Mouse (Mus musculus) forebrain, embryonic 11.5 days (tissue): ENCODE results near the gene Hck. TPM values are rescaled to one million over a fixed set of nuclear protein-coding genes. Genes with fewer than 3 reads are reported as not detected.

Experiments
- ATAC-seq: fragments of 200-750 bp; cut with Nextera tagmentation; replicated peaks from 2 replicates; pipeline ENCODE4 v1.8.0; 2017; ENCODE audit warnings: moderate TSS enrichment; ENCODE audit not compliant: low FRiP score
- DNase-seq: peaks from one replicate; pipeline ENCODE4 v3.0.0-alpha.2; 2017; ENCODE audit warnings: low spot score
- H3K27ac ChIP-seq: fragments of 300-500 bp; sonication (generic); 2 replicates; pipeline ENCODE4 v1.5.1; 2014; ENCODE audit warnings: low read depth, low read length
- H3K27me3 ChIP-seq: fragments of 300-500 bp; sonication (generic); 2 replicates; pipeline ENCODE4 v1.6.1; 2014; ENCODE audit warnings: mild to moderate bottlenecking, low read length, mixed read lengths; ENCODE audit not compliant: control insufficient read depth, insufficient read depth
- H3K36me3 ChIP-seq: fragments of 300-500 bp; sonication (generic); 2 replicates; pipeline ENCODE4 v1.6.1; 2014; ENCODE audit warnings: mild to moderate bottlenecking, low read length, moderate library complexity, mixed read lengths; ENCODE audit not compliant: control insufficient read depth, insufficient read depth
- H3K4me1 ChIP-seq: fragments of 300-500 bp; sonication (generic); replicated peaks from 2 replicates; pipeline ENCODE4 v1.6.1; 2014; ENCODE audit warnings: low read length, mixed read lengths; ENCODE audit not compliant: control insufficient read depth, insufficient read depth
- H3K4me2 ChIP-seq: fragments of 300-500 bp; sonication (generic); 2 replicates; pipeline ENCODE4 v1.6.1; 2014; ENCODE audit warnings: low read depth, mild to moderate bottlenecking, low read length, moderate library complexity, mixed read lengths; ENCODE audit not compliant: severe bottlenecking
- H3K4me3 ChIP-seq: fragments of 300-500 bp; sonication (generic); 2 replicates; pipeline ENCODE4 v1.5.1; 2014; ENCODE audit warnings: low read depth, low read length
- H3K9ac ChIP-seq: fragments of 300-500 bp; sonication (generic); 2 replicates; pipeline ENCODE4 v1.6.1; 2014; ENCODE audit warnings: low read length
- H3K9me3 ChIP-seq: fragments of 300-500 bp; sonication (generic); 2 replicates; pipeline ENCODE4 v1.6.1; 2016; ENCODE audit warnings: low read length, mixed read lengths; ENCODE audit not compliant: control insufficient read depth
- WGBS: fragments of 180-500 bp; shearing (Covaris S2); extraction: QIAGEN DNeasy Blood & Tissue Kit; methylation state at CpG from one replicate; pipeline ENCODE4 v1.1.7; 2014; 5-methylcytosine and 5-hydroxymethylcytosine counted together
- polyA plus RNA-seq: library from polyadenylated mRNA; unstranded; fragments of >200 nt; fragmentation: Nextera tagmentation; extraction: Ambion mirVana; gene quantifications from 2 replicates; pipeline ENCODE4 v1.2.1, GENCODE M21; 2014

Gene Hck
- polyA plus RNA-seq, 1 experiment from 2014 or later: 1.8 TPM

GRCm38 (mm10) chr2:153170490-153171224 lies 62.4 kb downstream of the Hck start:
- 92% methylated on average over 9 of the region's 9 CpGs for WGBS

DNA sequence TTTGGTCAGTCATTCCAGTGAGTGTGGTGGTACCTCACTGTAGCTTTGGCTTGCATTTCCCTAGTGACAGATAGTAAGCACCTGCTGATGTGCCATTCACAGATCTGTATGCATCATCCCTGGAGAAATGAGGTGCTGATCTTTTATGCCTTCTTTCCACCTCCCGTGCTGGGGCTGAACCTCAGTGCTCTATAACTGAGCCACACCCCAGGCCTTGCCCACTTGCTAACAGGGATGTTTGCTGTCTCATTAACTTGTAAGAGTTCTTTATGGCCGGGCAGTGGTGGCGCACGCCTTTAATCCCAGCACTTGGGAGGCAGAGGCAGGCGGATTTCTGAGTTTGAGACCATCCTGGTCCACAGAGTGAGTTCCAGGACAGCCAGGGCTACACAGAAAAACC lies 63.7 kb downstream of the Hck start:
- Histone ChIP-seq H3K27ac (no peak overlapping the region), H3K27me3 (peaks cover 35% of the 10 kb centered on the region), H3K4me3 (no peak overlapping the region), H3K9me3 (no peaks in the 10 kb centered on the region), H3K4me1 (0 out of 2 replicates have a peak, but pooled peaks cover 2% of the 10 kb centered on the region), H3K36me3 (no peaks in the 10 kb centered on the region), H3K9ac (no peak overlapping the region), H3K4me2 (no peak overlapping the region)
- DNase-seq (no peak), ATAC-seq (no peak)
- WGBS: 96% methylated on average over 5 of the region's 5 CpGs

More at GRCm38 (mm10) chr2:153170490-153171224, 62.4 kb downstream of the Hck start:
- Histone ChIP-seq H3K9me3 (no peaks in the 10 kb centered on the region), H3K36me3 (no peaks in the 10 kb centered on the region), H3K4me2 (no peak overlapping the region), H3K27me3 (peaks cover 44% of the 10 kb centered on the region), H3K27ac (no peak overlapping the region), H3K4me1 (0 out of 2 replicates have a peak, but pooled peaks cover 2% of the 10 kb centered on the region), H3K9ac (no peak overlapping the region), H3K4me3 (no peak overlapping the region)
- ATAC-seq (no peak), DNase-seq (no peak)

DNA sequence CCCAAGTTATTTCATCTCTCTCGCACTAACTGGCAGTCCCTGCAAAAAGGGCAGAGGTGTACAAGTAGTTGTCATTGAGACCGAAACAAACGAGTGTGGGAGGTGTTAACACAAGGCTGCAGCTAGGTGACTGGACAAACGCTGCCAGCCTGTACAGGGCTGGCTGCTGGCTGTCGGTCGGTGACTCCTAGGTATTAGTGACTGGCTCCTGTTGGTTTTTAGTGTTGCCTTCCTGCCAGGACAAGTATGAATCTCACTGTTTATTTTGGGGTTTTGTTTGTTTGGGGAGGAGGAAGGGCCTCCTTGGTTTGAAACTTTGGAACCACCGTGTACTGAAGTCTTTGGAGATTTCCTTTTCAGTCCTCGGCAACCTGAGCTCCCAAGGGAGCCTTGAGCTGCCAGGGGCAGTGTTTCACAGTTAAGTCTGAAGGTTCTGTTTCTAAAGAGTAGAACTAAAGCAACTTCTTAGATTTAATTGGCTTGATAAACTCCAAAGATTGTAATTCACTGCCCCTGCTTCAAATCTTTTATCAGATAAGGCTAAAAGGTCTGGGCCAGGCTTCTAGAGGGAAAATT lies 67.8 kb downstream of the Hck start:
- no peak for DNase-seq
- WGBS: 81% methylated on average over 8 of the region's 8 CpGs
- H3K36me3 ChIP-seq: no peaks in the 10 kb centered on the region
- no peak overlapping the region for H3K9ac ChIP-seq
- H3K27me3 ChIP-seq: peaks cover 10% of the 10 kb centered on the region
- H3K4me1 ChIP-seq: no peaks in the 10 kb centered on the region
- H3K4me3 ChIP-seq: no peak overlapping the region
- H3K27ac ChIP-seq: no peak overlapping the region
- no peak overlapping the region for H3K4me2 ChIP-seq
- ATAC-seq: no peak
- no peaks in the 10 kb centered on the region for H3K9me3 ChIP-seq

DNA sequence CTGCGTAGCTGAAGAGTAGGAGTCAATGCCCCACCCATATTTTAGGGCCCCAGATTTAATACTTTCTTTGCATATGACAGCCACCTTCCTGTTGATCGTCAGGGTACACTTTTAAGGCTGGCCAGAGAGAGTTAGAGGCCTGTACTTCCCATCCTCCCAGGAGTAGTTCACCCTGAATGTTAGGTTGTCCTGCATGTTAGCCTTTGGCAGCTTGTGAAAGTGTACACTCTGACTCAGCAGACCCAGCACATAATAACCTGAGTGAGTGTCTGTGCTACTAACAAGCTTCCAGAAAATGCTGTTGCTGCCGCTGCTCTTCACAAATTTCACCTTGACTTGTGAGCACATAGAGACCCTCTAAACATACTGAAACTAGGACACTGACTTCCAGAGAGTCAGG lies 68.9 kb downstream of the Hck start:
- no peak for ATAC-seq
- no peak overlapping the region for H3K27ac ChIP-seq
- DNase-seq: no peak
- H3K9ac ChIP-seq: no peak overlapping the region
- H3K4me2 ChIP-seq: no peak overlapping the region
- no peak overlapping the region for H3K4me3 ChIP-seq
- H3K36me3 ChIP-seq: no peaks in the 10 kb centered on the region; the same call in 1 of the 2 replicates
- H3K9me3 ChIP-seq: no peaks in the 10 kb centered on the region
- H3K4me1 ChIP-seq: no peaks in the 10 kb centered on the region
- 94% methylated on average over 3 of the region's 3 CpGs for WGBS
- peaks cover 2% of the 10 kb centered on the region; the same call in 1 of the 2 replicates for H3K27me3 ChIP-seq

DNA sequence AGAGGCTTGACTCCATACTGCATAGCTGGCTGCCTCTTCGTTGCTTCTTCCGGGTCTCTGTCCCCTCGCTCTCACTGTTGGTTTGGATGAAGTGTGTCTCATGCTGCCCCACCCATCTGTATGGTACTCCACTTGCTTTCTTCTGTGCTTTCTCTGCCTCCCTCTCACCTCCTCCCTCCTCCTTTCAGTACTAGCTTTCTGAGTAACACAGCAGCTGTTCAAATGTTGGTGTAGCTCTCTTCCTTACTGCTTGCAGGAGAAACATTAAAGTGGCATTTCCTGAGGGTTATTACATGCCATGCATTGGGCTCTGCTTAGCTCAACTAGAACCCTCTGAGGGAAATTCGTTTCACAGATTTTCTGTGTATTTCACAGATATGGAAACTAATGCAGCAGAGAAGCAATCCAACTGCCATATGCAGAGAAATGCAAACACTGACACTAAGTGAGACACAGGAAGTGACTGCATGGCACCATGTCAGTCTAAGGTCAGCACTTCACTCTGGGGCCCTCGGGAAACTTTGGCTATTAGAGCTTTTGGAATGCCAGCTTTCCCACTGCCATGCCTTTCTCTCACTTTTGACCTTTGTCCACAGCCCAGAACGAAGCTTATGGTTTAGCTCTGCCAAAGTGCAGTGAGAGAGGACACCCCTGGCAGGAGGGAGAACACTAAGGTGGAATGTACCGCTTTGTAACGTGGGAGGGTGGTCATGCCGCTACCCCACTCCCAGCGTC lies 71.0 kb downstream of the Hck start:
- 87% methylated on average over 10 of the region's 10 CpGs for WGBS
- DNase-seq: no peak

DNA sequence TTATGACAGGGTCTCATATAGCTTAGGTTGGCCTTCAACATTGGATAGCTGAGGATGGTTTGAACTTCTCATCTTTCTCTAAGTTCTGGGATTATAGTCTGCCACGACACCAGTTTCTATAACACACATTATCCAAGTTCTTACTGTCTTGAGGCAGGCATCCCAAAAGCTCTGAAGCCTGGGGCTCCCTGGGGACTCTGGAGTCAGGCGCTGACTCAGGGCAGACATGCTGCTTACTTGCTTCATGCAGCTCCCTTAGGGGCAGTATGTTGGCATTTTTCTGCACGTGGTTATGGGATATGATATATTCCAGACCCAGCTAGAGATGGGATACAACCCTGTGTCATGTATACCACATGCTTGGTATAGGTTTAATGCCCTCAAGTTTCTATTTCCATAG lies 71.7 kb downstream of the Hck start:
- no peaks in the 10 kb centered on the region for H3K4me1 ChIP-seq
- H3K27ac ChIP-seq: no peak overlapping the region
- no peak for DNase-seq
- H3K4me2 ChIP-seq: no peak overlapping the region
- no peaks in the 10 kb centered on the region for H3K9me3 ChIP-seq
- no peak overlapping the region for H3K9ac ChIP-seq
- no peak overlapping the region for H3K4me3 ChIP-seq
- peaks cover 3% of the 10 kb centered on the region; the same call in 1 of the 2 replicates for H3K36me3 ChIP-seq
- WGBS: 87% methylated on average over 3 of the region's 3 CpGs
- peaks cover 2% of the 10 kb centered on the region; the same call in 1 of the 2 replicates for H3K27me3 ChIP-seq
- ATAC-seq: no peak

More for the DNA sequence above, 71.0 kb downstream of the Hck start:
- H3K27me3 ChIP-seq: peaks cover 2% of the 10 kb centered on the region; the same call in 1 of the 2 replicates
- no peak overlapping the region for H3K9ac ChIP-seq
- no peak overlapping the region for H3K4me3 ChIP-seq
- H3K27ac ChIP-seq: no peak overlapping the region
- H3K9me3 ChIP-seq: no peaks in the 10 kb centered on the region
- ATAC-seq: no peak
- peaks cover 3% of the 10 kb centered on the region; the same call in 1 of the 2 replicates for H3K36me3 ChIP-seq
- no peak overlapping the region for H3K4me2 ChIP-seq
- no peaks in the 10 kb centered on the region for H3K4me1 ChIP-seq

GRCm38 (mm10) chr2:153186176-153186591 lies 77.9 kb downstream of the Hck start:
- WGBS: 89% methylated on average over 2 of the region's 2 CpGs

DNA sequence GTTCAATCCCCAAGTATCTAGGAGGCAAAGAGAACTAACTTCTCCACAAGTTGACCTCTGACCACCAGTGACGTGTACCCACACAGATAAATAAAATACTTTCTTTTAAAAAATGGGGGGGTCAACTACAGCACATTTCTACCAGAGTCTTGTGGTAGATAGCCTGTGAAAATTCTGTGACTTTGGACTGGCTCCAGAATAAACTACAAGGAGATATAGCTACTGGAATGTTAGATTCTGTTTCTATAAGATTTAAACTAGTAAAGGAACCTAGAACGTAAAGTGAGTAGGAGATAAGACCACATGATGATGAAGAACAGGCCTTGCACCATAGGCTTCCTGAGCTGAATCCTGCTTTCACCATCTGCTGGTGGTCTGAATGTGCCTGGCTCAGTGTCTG lies 79.6 kb downstream of the Hck start:
- H3K36me3 ChIP-seq: no peaks in the 10 kb centered on the region; the same call in 1 of the 2 replicates
- no peak overlapping the region for H3K4me3 ChIP-seq
- 94% methylated on average over 2 of the region's 2 CpGs for WGBS
- DNase-seq: no peak
- no peak overlapping the region for H3K9ac ChIP-seq
- no peaks in the 10 kb centered on the region for H3K4me1 ChIP-seq
- no peaks in the 10 kb centered on the region for H3K9me3 ChIP-seq
- no peaks in the 10 kb centered on the region for H3K27me3 ChIP-seq
- H3K27ac ChIP-seq: no peak overlapping the region
- ATAC-seq: no peak
- H3K4me2 ChIP-seq: no peak overlapping the region

More at GRCm38 (mm10) chr2:153186176-153186591, 77.9 kb downstream of the Hck start:
- no peak overlapping the region for H3K4me2 ChIP-seq
- H3K9me3 ChIP-seq: no peaks in the 10 kb centered on the region
- no peak for ATAC-seq
- H3K4me3 ChIP-seq: no peak overlapping the region
- no peaks in the 10 kb centered on the region for H3K4me1 ChIP-seq
- no peaks in the 10 kb centered on the region for H3K27me3 ChIP-seq
- peaks cover 3% of the 10 kb centered on the region; the same call in 1 of the 2 replicates for H3K36me3 ChIP-seq
- no peak for DNase-seq
- H3K9ac ChIP-seq: no peak overlapping the region
- H3K27ac ChIP-seq: no peak overlapping the region
